Mouse (Mus musculus) mouse embryonic stem cell (cell line): ENCODE measurements around the gene Bbox1.

Experiments used
- in situ Hi-C, 2 experiments: fragments of 300-500 bp; cut with MboI; formaldehyde crosslinking; loops; 1 replicate in 1 of 2; 3 replicates in 1 of 2; pipeline ENCODE4 v1.14.3; 2019 to 2020; ENCODE audit warnings: low sequenced_read_pairs in 2 of 2, low pct_unique_long_range_greater_than_20kb in 1 of 2, mixed read lengths in 1 of 2; ENCODE audit not compliant: unreplicated experiment in 1 of 2

Gene Bbox1

GRCm38 (mm10) chr2:110314509-110315155 lies at the start of gene Bbox1:
Gene Bbox1, minus strand, starts transcription at chr2:110314560.
- in situ Hi-C loops = no loop called here

DNA sequence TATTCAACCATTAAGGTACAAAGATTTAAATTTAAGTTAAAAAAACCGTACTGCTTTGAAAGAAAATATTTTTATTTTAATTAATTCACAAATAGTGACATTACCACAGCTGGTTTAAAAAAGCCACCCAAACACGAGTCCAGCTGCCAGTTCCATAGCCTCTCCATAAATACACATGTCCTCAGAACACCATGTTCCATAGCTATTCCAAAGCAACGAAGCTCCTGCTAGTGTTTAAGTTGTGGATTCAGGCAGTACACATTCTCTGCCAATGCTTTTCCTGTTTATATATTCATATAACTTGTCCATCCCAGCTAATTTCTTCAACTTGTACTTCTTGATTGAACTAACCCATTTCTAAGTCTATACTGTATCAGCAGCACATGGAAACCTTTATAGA lies 49.5 kb upstream of the Bbox1 start:
- in situ Hi-C loops = no loop called here

GRCm38 (mm10) chr2:110362432-110363283 lies 48.3 kb upstream of the Bbox1 start, which contains the start of gene Fibin:
Gene Fibin, minus strand, starts transcription at chr2:110363183.
- in situ Hi-C loops = no loop called here

DNA sequence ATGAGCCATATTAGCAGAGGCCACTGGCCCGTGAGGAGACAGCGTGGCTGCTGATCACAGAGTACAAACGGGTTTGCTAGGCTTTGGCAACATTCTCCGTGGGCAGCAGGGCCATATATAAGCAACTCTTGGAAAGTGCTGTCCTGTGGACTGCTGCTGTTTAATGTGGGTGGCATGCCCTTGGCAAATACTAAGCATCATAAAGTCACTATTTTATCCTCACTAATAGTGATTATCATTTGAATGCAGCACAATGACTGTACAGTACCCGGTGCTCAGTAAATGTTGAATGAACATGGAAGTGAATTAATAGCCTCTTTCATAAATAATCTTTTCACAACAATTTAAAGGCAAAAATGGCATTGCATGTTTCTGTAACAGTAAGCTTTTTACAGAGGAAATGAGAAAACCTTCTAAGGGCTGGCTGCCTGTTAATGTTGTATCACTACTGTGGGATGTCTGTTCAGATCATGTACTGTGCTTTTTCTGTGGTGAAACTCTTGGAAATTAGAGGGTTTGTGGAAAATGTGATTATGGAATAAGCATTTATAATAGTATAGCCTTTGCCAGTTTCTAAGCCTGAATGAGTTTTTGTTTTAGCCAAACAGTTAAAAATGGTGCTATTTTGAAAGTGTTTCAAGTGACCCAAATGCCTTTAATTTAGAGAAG lies 39.1 kb upstream of the Bbox1 start:
- in situ Hi-C loops = no loop called here

DNA sequence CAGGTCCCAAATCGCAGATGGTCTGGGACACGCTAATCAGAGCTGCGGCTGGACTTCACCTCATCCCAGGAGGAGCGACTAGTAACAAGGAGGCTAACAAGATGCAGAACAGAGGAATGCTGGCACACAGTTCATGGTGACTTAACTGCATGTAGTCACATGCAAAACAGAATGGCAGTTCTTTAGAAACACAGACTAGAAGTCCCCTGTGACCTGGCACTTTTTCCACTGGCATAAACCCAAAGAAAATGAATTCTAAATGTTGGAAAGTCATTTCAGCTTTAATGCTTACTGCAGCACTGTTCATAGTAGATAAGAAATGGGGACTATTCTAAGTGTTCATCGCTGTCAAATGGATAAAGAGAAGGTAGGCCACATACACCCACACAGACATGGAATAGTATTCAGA lies 37.5 kb upstream of the Bbox1 start:
- in situ Hi-C loops = no loop called here

DNA sequence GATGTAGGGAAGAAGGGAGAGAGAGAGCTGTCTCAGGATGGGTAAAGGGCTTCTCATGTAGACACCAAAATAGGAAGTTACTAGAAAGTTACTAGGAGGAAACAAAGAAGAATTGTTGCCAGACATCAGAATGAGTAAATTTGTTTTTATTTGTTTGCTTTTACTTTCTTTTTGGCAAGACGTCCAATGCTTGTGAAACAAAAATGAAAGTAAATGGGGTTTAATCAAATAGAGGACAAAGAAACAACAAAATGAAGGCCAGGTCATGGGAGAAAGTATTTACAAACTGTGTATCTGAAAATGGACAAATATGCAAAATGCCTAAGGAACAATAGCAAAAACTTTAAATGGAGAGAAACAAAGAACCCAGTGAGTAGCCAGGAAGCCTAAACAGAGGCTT lies 37.0 kb upstream of the Bbox1 start:
- in situ Hi-C loops = no loop called here

DNA sequence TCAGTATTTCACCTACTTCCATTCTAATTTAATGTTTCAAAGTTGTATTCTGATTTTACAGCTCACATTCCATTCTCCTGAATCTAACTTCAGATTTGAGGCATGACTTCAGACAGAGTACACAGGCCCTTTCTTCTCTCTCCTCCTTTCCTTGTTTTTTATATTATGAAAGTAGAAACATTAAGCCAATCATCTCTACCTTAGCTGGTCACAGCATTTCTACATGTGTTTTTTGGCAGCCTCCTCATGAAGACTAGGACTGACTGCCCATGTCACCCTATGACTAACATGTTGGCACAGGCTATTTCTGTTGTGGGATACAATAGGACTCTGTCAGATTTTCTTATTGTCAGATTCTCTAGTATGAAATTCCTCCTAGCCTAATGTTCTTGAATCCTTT lies 14.6 kb upstream of the Bbox1 start:
- in situ Hi-C loops = no loop called here

DNA sequence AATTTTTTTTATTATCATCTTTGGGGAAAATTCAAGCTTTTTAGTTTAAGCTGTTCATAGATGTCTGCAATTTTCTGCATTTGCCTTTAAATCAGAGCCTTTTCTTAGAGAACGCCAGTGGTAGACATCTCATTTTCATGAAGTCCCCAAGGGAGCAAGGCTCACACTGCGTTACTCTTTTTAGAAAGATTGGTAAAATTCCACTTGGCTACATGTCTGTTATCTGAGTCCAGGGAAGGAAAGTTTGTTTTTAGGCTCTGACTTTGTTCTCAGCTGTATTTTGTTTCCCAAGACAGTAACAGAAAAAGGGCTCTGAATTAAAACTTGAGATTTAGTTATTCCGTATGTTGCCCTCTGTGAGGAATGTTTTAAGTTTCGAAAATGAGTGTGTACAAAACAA lies 5.6 kb upstream of the Bbox1 start:
- in situ Hi-C loops = no loop called here

DNA sequence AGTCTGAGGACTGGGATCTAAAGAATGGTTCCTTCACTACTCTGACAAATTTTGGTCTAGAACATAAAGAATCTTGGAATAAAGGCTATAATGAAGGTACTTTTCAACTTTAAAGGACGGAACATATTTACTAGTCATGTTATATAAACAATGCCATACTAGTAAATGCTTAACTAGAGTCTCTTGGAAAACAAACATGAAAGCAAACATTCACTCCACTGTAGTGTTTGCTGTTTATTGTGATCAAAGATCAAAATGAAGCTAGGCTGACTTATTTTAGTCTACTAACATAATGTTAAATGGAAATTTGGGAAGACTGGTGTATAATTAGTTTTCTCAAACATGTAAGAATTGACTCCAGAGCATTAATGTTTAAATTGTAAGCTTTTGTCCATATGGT lies 4.9 kb upstream of the Bbox1 start:
- in situ Hi-C loops = no loop called here

DNA sequence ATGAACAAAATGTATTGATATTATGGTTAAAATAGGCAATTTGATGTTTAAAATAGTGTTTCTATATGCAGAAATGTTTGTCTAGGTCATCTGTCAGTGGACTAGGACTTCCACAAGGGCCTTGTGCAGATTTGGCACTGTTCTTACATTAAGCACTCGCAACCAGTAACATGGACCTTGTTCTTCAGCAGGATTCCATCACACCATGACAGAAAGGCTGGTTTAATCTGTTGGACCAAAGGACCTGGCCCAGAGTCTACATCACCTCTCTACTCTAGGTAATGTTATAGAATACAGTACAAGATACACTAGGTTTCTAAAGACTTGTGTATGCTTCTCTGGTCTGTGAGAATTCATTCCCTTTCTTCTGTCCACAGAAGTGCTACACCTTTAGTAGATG lies 4.4 kb upstream of the Bbox1 start:
- in situ Hi-C loops = no loop called here

DNA sequence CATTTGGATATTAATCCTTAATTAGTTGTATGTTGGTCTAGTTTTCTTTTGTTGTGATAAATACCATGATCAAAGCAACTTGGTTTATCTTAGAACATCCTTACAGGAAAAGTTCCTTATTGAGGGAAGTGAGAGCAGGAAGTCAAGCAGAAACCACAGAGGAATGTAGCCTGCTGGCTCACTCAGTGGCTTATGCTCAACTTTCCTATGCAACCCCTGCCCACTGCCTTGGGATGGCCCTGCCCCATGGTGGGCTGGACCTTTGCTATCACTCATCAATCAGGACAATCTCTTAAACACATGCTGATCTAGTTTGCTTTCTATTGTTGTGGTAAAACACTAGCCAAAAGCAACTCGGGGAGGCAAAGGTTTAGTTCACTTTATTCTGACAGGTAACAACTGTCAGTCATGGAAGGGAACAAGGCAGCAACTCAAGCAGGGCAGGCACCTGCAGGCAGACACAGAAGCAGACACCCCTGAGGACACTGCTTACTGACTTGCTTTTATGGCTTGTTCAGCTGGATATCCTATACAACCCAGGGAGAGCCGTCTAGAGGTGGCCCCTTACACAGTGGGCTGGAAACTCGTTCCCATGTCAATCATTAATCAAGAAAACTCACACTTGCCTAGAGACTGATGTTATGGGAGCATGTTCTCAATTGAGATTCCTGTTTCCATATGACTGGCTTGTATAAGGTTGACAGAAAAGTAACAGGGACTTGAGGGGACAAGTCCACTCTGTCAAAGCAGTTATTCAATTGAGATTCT lies 1.9 kb upstream of the Bbox1 start:
- in situ Hi-C loops = no loop called here

DNA sequence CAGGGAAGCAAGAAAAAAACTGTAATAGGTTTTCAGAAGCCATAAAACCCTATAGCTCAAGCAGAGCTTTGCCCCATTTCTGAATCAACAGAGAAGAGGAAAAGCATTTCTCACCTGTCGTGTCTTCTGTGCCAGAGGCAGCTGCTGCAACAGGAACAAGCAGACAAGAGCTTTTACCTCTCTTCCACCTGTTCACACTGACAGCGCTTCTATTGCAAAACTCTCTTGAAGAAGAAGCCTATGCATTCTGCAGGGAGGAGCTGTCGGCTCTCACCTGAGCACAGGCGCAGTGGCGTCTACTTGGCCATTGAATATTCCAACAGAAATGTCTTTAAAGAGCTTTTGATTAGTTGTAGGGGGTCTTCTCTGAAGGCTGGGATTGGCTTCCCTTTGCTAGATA lies 286 bp downstream of the Bbox1 start:
- in situ Hi-C loops = no loop called here

GRCm38 (mm10) chr2:110313305-110313824 lies 995 bp downstream of the Bbox1 start:
- in situ Hi-C loops = no loop called here

DNA sequence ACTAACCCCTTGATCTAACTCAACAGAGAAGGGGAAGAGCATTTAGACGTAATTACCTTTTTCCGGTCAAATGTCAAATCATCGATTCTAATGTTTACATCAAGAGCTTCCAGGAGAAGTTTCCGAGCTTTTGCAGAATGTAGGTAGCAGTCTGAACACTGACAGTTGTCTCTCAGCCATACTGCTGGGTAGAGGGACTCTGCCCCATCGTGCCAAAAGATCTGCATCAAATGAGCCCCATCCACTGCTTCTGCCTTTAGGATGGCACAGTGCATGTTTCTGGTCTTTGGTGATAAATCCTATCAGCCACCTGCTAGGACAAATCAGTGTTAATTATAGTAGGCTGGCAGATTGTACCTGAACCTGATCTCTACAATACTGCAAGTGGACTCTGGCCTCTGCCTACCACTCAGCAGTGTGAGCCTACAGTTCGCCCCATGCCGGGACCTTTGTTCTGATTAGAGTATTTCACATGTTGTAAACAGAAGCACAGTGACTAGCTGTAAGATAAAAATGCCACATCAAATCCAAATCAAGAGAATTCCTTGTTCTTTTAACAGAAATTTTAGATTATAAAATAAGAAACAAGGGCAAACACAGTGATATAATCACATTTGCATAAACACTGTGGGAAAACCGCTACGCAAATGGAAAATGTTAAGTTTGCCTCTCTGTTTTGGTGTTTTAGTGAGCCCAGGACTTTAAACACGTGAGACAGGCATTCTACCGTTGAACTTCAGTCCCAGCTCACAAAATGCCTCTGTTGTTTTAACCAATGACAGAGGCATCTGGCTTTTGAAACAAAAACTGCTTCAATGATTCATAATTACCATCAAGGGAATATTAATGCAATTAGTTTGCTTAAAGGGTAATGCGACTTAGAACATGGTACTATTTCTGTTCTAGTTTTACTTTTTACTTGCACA lies 8.7 kb downstream of the Bbox1 start:
- in situ Hi-C loops = no loop called here

DNA sequence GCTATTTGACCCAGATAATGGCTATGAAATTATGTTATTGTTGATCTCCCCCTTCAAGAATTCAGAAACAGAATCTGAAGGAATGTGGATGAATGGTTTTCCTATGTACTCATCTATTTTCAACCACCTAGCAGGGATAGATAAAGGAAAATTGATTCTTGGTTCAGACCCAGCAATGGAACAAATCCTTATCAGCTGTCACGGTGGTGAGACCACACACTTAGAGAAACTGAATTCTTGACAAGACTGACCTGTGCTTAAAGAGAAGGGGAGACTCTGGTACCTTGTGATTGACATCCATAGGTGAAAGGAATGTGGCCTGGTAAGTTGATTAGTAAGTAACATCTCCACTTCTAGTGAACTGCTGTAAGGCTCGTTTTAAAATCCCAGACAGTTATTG lies 12.1 kb downstream of the Bbox1 start:
- in situ Hi-C loops = no loop called here

GRCm38 (mm10) chr2:110301314-110301713 lies 13.0 kb downstream of the Bbox1 start:
- in situ Hi-C loops = no loop called here

DNA sequence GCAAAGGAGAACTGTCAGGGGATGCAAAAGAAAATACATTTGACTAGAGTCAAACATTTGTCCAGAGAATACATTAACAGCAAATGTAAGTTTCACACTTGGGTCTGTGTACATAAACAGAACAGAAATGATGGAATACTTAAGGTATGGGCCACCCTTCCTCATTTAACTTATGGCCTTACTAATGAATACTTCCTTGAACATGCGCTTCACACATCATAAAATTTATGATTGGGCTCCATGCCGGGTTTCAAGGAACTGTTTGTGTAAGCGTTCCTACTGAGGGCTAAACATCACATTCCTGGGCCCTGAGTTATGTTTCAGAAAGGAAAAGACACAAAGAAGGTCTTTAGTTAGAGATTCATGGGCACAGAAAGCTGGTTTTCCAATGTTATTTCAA lies 19.4 kb downstream of the Bbox1 start:
- in situ Hi-C loops = no loop called here

DNA sequence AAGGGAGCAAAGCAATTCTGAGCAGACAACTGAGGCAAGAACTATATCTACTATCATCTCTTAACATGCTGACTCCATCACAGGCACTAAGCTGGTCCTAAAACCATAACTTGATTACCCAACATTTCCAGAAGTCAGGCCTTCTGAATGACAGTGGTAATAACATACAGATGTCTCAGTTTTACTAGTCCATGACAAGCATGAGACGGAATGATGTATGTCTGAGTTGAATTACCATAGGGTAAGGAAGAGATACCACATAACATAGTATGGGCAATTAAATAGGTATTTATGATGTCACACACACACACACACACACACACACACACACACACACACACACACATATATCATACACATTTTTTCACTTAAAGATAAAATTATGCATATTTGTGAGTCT lies 26.4 kb downstream of the Bbox1 start:
- in situ Hi-C loops = no loop called here
